Mouse (Mus musculus) c-Kit-positive CD71-positive TER-119-negative erythroid progenitor cells, embryonic 14.5 days (primary cell): ENCODE measurements around the gene Zfp2.

Experiments used
- DNase-seq: peaks from one replicate; pipeline ENCODE4 v3.0.0-alpha.2; 2013; ENCODE audit warnings: low read depth

Gene Zfp2

GRCm38 (mm10) chr11:50915671-50916320 is at the start of gene Zfp2:
Gene Zfp2 (minus strand): TSS chr11:50916165.
- peak; percentile 79 for DNase-seq

DNA sequence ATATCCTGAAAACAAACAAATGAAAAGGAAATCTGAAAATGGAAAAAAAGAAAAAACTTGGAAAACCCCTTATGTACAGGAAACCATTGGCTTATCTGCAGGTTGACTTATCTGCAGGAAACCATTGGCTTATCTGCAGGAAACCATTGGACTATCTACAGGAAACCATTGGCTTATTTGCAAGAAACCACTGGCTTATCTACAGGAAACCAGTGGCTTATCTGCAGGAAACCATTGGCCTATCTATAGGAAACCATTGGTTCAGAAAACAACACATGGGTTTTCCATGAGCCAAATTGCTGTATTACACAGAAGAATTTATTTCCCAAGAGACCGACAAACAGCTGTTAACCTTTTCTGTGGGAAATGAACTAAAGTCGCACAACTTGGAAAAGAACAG is 48.9 kb upstream of the Zfp2 start:
- no peak for DNase-seq

- no peak for DNase-seq
Measured at GRCm38 (mm10) chr11:50953665-50954064, 37.7 kb upstream of the Zfp2 start, which contains the start of gene Prop1. Gene Prop1 (minus strand): TSS chr11:50953765.

DNA sequence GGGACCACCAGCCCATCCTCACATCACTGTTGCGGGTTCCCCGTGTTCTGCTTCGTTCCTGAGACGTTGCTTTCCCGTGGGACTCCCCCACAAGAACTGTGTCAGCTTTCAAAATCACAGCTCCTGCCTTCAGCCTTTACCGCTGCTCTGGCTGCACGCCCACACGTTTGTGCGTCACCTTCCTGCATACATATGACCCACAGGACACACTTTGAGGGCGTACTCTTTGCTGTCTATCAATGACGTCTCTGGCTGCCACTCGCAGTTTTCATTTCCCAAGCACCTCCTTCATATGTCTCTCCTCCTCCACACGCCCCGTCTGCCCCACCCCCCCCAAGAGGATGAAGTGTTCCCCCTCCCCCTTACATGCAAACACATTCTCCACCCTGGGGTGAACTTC is 36.3 kb upstream of the Zfp2 start:
- no peak for DNase-seq

DNA sequence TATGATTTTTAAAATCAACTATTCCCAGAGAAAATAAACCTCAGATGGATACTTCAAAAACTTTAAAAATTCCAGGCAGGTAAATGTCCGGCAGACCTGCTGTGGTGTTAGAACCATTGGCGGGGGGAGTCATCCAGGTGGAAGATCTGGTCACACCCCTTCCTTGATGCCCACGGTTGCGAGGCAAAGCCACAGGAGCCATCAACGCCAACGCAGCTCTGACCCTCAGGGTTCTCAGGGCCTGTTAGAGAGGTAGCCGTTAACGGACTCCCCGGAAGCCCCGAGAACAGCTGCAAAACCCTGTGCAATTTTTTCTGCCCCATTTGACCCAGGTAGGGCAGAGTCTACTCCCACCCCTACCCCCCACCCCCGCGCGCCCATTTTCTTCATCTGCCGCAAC is 27.5 kb upstream of the Zfp2 start, which contains the start of gene 4933414I15Rik:
Gene 4933414I15Rik, minus strand, starts transcription at position 260 of the 400 bp plus-strand sequence.
- no peak for DNase-seq

DNA sequence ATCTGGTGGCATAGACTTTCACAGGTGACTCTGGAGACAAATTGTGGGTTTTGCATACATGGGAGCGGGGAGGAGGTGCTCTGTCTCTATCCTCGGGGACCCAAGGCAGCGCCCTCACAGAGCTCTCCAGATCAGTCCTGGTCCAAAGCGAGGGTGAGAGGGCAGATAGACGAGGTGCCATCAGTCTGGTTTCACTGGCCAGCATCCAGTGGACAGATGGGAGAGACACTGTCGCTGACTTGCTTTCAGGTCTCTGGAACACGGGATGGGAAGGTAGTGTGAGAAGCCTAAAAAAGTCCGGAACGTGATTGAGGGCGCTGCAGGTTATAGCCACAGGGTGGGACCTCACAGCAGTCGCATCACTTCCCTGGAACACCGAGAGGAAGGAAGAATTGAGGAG is 26.4 kb upstream of the Zfp2 start:
- no peak for DNase-seq

DNA sequence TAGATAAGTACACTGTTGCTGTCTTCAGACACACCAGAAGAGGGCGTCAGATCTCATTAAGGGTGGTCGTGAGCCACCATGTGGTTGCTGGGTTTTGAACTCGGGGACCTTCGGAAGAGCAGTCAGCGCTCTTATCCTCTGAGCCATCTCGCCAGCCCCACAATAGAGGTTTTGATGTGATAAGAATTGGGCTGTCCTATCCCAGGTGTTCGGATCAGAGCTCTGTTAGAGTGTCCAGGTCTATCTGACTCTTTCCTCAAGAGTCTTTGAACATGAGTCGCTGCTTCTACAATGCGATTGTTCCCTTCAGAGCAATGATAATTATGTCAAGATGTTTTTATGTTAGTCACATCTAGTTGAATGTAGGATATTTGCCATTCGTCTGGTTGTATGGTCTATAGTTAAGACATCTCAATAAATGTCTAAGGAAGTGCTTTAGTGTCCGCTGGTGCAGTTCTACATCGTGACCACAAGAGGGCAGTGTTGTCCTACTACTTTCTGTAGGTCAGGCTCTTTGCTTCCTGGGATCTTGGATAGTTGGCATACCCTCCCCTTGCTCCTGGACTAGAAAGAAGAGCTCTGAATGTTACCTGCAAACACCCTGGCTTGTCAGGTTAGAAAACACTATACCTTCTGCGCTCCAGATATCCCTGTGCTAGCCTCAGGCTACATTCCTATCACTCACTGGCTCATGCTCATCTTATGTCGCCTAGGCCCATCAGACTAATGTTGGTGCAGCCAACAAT is 23.8 kb upstream of the Zfp2 start:
- no peak for DNase-seq

- DNase-seq = no peak
Measured at GRCm38 (mm10) chr11:50938435-50938834, 22.5 kb upstream of the Zfp2 start.

- no peak for DNase-seq
Measured at GRCm38 (mm10) chr11:50932040-50932439, 16.1 kb upstream of the Zfp2 start.

DNA sequence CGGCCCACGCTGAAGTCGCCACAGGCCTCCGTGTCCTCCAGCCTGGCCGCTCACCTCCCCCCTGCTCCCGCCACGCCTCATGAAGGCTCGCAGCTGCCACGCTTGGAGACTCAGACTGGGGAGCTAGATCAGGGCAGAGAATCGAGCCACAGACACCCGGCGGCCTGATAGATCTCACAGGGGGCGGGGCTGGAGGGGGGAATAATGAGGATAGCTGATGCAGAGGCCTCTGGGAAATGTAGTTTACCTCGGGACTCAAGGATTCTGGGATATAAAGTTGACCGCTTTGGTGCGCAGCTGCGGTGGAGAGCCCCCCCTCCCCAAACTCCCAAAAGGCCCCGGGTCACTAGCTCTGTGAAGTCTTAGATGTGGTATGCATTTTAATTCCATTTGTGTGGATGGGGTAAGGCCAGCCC is 15.5 kb upstream of the Zfp2 start, which contains the start of gene Zfp354b:
Gene Zfp354b, minus strand, starts transcription at position 183 of the 416 bp plus-strand sequence.
- no peak for DNase-seq

GRCm38 (mm10) chr11:50931021-50931420 is 15.1 kb upstream of the Zfp2 start:
- DNase-seq = no peak

- DNase-seq = no peak
Measured at GRCm38 (mm10) chr11:50930469-50931014, 14.6 kb upstream of the Zfp2 start.

DNA sequence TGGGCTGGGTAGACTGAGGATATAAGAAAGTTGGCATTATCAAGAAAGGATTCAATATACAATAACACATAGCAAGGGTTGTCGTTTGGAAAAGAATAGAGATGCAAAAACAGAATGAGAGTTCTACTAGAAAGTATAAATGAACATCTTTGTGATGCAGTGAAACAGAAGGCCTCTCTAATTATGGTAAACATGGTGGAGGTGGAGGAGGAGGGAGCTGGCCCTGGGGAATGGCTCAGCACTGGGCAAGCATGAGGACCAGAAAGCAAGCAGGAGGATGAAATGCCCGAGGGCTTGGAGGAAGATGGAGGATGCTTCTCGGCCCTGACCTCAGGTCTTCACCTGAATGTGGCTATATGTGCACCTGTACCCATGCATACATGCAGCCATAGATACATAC is 1.5 kb downstream of the Zfp2 start:
- no peak for DNase-seq

GRCm38 (mm10) chr11:50913301-50913700 is 2.7 kb downstream of the Zfp2 start:
- no peak for DNase-seq

DNA sequence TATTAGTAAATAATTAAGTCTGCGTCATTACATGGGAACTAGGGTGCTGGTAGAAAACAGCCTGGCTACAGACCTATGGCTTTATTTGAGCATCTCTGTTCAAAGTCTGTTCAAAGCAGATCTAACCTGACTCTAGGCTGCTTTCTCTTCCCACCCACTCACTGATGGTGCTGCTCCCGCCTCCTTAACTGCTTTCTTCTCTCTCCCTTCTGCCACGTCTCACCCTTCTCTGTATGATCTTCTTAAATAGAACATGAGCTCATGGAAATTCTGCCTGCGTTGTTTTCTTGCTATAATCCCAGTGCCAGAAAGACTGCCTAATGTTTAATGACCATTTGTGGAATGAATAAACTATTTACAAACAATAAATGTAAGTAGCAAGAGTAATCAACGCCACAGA is 7.8 kb downstream of the Zfp2 start:
- DNase-seq = no peak

DNA sequence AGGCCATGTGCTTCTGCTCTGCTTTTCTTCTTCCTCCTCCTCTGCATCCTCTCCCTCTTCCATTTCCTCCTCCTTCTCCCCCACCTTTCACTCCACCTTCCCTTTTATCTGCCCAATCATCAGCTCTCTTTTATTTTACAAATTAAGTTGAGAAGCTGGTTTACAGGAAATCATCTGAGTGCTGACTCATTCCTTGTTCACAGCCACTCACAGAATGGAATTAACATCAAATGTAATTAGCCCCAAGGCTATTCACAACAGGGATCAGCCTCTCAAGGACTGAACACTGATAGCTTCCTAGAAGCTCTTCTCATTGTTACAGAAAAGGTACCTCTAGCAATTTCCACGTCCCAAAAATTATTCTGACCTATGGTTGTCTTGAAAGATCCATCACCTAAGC is 18.6 kb downstream of the Zfp2 start:
- DNase-seq = no peak

GRCm38 (mm10) chr11:50892441-50892840 is 23.5 kb downstream of the Zfp2 start:
- peak; percentile 8 for DNase-seq

GRCm38 (mm10) chr11:50887390-50888128 is 28.4 kb downstream of the Zfp2 start, which contains the start of gene Zfp454:
Gene Zfp454 (minus strand): TSS chr11:50887651.
- no peak for DNase-seq

DNA sequence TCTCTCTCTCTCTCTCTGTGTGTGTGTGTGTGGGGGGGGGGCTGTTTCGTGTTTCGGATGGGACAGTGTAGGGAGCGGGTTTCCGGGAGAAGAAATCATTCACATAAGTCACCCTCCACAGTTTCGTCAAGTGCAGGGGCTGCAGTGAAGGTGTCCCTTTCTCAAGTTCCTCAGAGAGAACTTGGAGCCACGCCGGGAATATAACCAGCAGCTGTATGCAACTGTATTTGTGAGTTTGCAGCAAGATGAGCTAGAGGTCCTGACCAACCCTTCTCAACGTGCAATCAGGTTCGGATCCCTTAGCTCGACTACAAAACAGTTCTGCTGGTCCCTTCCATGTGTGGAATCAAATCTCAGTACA is 29.1 kb downstream of the Zfp2 start:
- no peak for DNase-seq

DNA sequence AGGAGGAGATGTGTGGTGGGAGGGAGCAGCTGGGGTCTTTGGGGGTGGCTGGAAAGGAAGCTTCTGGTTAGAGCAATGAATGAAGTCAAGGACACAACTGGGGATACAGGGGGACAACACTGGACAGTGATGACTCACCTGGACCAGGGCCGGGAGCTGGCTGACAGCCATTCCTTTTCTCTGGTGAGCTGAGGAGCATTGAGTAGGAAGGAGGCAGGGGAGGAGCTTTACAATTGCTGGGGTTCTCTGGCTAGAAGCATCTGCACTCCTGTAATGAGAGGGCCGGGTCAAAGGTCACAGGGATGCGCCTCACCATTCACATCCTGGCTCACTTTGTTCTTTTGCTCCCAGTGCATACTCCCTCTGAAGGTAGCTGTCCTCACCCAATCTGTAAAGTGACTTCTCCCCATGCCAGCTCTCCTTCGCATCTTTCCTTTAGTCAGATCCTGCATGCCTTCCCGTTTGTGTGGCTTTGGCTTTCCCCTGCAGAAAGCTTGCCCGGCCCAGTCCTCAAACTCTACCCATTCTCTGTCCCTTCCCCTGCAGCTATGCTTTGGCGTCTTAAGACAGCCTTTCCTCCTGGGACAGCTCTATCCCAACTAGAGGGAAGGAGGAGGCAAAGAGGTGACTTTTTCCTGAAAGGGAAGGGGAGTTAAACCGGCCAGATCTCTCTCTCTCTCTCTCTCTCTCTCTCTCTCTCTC is 29.6 kb downstream of the Zfp2 start:
- no peak for DNase-seq

DNA sequence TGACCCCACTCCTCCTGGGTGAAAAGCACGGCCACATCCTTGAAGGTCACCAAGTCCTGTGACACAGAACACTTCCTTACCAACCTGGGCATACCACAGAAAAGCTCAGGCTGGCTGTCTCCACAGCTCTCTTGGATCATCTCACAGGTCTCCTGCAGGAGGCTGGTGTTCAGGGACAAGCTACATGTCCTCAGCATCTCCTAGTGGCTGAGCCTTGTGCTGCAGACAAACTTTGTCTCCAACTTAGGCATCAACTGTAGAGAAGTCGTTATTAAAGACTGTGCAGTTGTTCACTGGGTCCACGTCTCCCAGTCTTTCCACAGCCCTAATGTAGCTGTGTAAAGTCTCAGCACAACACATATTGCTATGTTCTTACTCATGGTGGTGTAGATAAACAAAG is 32.2 kb downstream of the Zfp2 start:
- DNase-seq = no peak

DNA sequence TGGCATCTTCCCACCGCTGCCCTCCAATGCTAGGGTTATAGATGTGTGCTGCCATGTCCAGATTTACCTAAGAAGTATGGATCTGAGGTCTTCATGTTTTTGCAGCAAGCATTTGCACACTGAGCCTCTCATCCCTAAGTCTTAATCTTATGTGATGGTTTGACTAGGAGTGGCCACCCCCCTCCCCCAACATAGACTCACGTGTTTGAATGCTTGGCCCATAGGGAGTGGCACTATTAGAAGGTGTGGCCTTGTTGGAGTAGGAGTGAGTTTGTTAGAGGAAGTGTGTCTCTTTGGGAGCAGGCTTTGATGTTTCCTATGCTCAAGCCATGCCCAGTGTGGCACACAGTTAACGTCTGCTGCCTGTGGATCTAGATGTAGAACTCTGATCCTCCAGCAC is 37.3 kb downstream of the Zfp2 start:
- DNase-seq = no peak
